In the genomic region with DNA sequence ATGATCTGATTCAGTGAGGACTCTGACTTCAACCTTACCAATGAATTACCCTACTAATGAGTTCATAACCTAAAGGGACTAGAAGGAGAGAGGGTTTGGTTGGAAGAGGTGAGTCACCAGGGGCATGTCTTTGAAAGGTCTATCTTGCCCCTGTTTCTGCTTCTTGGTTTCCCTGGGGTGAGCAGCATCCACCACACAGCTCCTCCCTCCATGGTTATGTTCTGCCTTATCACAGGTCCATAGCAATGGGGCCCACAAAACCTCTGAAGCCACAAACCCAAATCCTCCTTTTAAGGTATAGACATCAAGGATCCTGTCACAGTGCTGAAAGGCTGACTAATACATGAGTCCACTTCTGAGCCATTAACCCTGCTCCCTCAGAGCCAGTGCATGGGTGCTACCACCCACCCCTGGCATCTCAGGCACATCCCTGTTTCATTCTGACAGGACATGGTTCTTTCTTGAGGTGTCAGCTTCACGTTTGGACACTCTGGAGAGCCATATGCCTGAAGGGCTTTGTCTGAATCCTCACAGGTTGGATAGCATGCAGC, we compare ENCODE assay signal across 20 mouse cellular contexts.
A peak's percentile ranks its signal among the peaks of the same experiment; 100 is the strongest.
DNase-seq lines count a peak whose midpoint lies in the region; ATAC-seq and TF ChIP-seq lines count a peak whose summit lies in the region.
"Had no signal": no experiment of that assay in that cellular context is flagged by ENCODE, and none has a peak within 500 bp of the region (broad histone marks: within the 10 kb centered on the region; RNA-seq: fewer than 3 reads in every experiment).

No protein-coding gene starts in this region.

- H3K4me3 ChIP-seq in heart, embryonic 15.5 days, result no peak overlapping the region
- no peak overlapping the region for H3K4me3 ChIP-seq in C2C12 (ENCODE audit: insufficient read depth, poor library complexity, severe bottlenecking)
- H3K4me3 ChIP-seq: embryonic facial prominence, embryonic 12.5 days; forebrain, embryonic 12.5 days; heart, embryonic 10.5 days; hindbrain, embryonic 15.5 days had no signal

- H3K79me3 ChIP-seq in C2C12 (ENCODE audit: low read depth), result no peaks in the 10 kb centered on the region

- WGBS in heart, embryonic 15.5 days, result 33% methylated on average over 1 of the region's 1 CpGs

- H3K27me3 ChIP-seq in heart, embryonic 15.5 days, result no peaks in the 10 kb centered on the region
- no peaks in the 10 kb centered on the region for H3K27me3 ChIP-seq in C2C12 (ENCODE audit: control insufficient read depth, insufficient read depth, insufficient read length)
- H3K27me3 ChIP-seq: embryonic facial prominence, embryonic 12.5 days; forebrain, embryonic 12.5 days; hindbrain, embryonic 15.5 days had no signal

- no peaks in the 10 kb centered on the region for H3K9me3 ChIP-seq in heart, embryonic 15.5 days (replicated peaks)
- H3K9me3 ChIP-seq: embryonic facial prominence, embryonic 12.5 days; forebrain, embryonic 12.5 days; heart, embryonic 10.5 days; hindbrain, embryonic 15.5 days had no signal

- no peaks in the 10 kb centered on the region for H3K36me3 ChIP-seq in heart, embryonic 15.5 days
- no peaks in the 10 kb centered on the region for H3K36me3 ChIP-seq in C2C12 (ENCODE audit: control insufficient read depth, insufficient read depth)
- H3K36me3 ChIP-seq: embryonic facial prominence, embryonic 12.5 days; forebrain, embryonic 12.5 days; heart, embryonic 10.5 days; hindbrain, embryonic 15.5 days had no signal

- no peak overlapping the region for H3K4me2 ChIP-seq in heart, embryonic 15.5 days
- H3K4me2 ChIP-seq: embryonic facial prominence, embryonic 12.5 days; forebrain, embryonic 12.5 days; hindbrain, embryonic 15.5 days had no signal

- H3K4me1 ChIP-seq in heart, embryonic 15.5 days (replicated peaks), result peaks cover 42% of the 10 kb centered on the region
- H3K4me1 ChIP-seq: forebrain, embryonic 12.5 days; hindbrain, embryonic 15.5 days had no signal

- intact Hi-C loops in heart, postnatal 14 days (cut with DNase I), result no loop called here

- DNase-seq in heart, postnatal 14 days, result no peak
- DNase-seq in 3T3-L1 (ENCODE audit: low read depth, low spot score), result peak; percentile 56
- no peak for DNase-seq in right cerebral cortex, adult 2 months (ENCODE audit: low spot score in 2 of 2)
- DNase-seq in spleen, postnatal 14 days (ENCODE audit: low spot score in 2 of 2), result no peak
- DNase-seq: cerebellum, adult 11-12 months; cerebellum, adult 9-10 months; cerebellum, postnatal 25 days; gastrocnemius, postnatal 36 days; heart, adult 11 months; heart, postnatal 36 days had no signal

- no peaks in the 10 kb centered on the region for H3K79me2 ChIP-seq in C2C12 (ENCODE audit: control insufficient read depth, insufficient read depth)

- no peak overlapping the region for H3ac ChIP-seq in C2C12 (ENCODE audit: control insufficient read depth, insufficient read length, low read depth)

- no peak for ATAC-seq in heart, embryonic 15.5 days (replicated peaks; ENCODE audit: insufficient number of reproducible peaks, insufficient read depth, low FRiP score, low read depth)
- ATAC-seq: activated CD4-positive, CD25-positive, alpha-beta regulatory T cell, adult 4 months; forebrain, embryonic 16.5 days; intestine, embryonic 16.5 days; Patski had no signal

- H3K27ac ChIP-seq in heart, embryonic 15.5 days, result peak overlapping the region; percentile 10; the same call in 1 of the 2 replicates
- H3K27ac ChIP-seq: embryonic facial prominence, embryonic 12.5 days; forebrain, embryonic 12.5 days; hindbrain, embryonic 15.5 days had no signal

- no peak for TF ChIP-seq CTCF in C2C12 (IDR thresholded peaks at IDR 0.05; ENCODE audit: control insufficient read depth, insufficient read depth, insufficient read length)

- H3K9ac ChIP-seq in heart, embryonic 15.5 days, result no peak overlapping the region
- H3K9ac ChIP-seq: embryonic facial prominence, embryonic 12.5 days; forebrain, embryonic 12.5 days; hindbrain, embryonic 15.5 days had no signal

TF ChIP-seq in C2C12, 6 proteins besides CTCF, POLR2A, EP300 and RAD21:
- TF ChIP-seq MYOG (IDR thresholded peaks at IDR 0.05; ENCODE audit: control insufficient read depth, extremely low read depth, insufficient read length), result no peak
- no peak for TF ChIP-seq CEBPB (IDR thresholded peaks at IDR 0.05; ENCODE audit: low read depth)
- peak; percentile 54 for TF ChIP-seq MAX (IDR thresholded peaks at IDR 0.05)
- no peak for TF ChIP-seq USF1 (IDR thresholded peaks at IDR 0.05; ENCODE audit: low read depth)
- TF ChIP-seq MYOD1 (IDR thresholded peaks at IDR 0.05; ENCODE audit: control insufficient read depth, insufficient read length, low read depth), result peak; percentile 60
- peak; percentile 95 for TF ChIP-seq FOSL1 (IDR thresholded peaks at IDR 0.05; ENCODE audit: insufficient read depth, low read length, poor library complexity, severe bottlenecking)
